7 mouse cellular contexts compared by ENCODE assay signal in the genomic region with DNA sequence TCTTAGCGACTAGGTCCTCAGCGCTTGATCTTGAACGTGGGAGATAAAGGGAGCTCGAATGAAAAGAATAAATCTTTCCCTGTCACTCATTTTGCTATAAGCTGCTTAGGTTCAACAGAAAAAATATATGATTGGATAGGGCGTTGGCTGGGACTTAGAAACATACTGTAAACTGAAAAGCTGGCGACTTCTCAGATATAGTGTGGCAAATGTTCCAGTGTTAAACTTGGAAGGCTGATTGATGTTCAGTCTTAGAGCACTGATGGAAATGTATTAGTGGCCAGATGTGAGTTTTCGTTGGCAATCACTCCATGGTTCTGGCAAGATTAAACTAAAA. TPM values are rescaled to one million over a fixed set of nuclear protein-coding genes. Genes with fewer than 3 reads are reported as not detected.
A peak's percentile ranks its signal among the peaks of the same experiment; 100 is the strongest.
DNase-seq lines count a peak whose midpoint lies in the region; ATAC-seq and TF ChIP-seq lines count a peak whose summit lies in the region.

No protein-coding gene starts in this region.

- H3K36me3 ChIP-seq in lung, postnatal 0 days (ENCODE audit: insufficient read depth, low read length) = no peaks in the 10 kb centered on the region
- no peaks in the 10 kb centered on the region for H3K36me3 ChIP-seq in forebrain, embryonic 11.5 days (ENCODE audit: control insufficient read depth, insufficient read depth, low read length)
- H3K36me3 ChIP-seq in limb, embryonic 13.5 days = no peaks in the 10 kb centered on the region
- H3K36me3 ChIP-seq in stomach, embryonic 15.5 days = no peaks in the 10 kb centered on the region

- 4% methylated on average over 7 of the region's 7 CpGs for WGBS in lung, postnatal 0 days
- 14% methylated on average over 7 of the region's 7 CpGs for WGBS in forebrain, embryonic 11.5 days
- WGBS in limb, embryonic 13.5 days = 7% methylated on average over 7 of the region's 7 CpGs
- WGBS in stomach, embryonic 15.5 days = 6% methylated on average over 7 of the region's 7 CpGs

- H3K4me2 ChIP-seq in lung, postnatal 0 days (replicated peaks; ENCODE audit: low read depth, low read length) = peak overlapping the region; percentile 88
- H3K4me2 ChIP-seq in forebrain, embryonic 11.5 days (ENCODE audit: low read depth, low read length, severe bottlenecking) = peak overlapping the region; percentile 42; the same call in 1 of the 2 replicates
- peak overlapping the region; percentile 77 for H3K4me2 ChIP-seq in limb, embryonic 13.5 days (replicated peaks)
- peak overlapping the region; percentile 71 for H3K4me2 ChIP-seq in stomach, embryonic 15.5 days

- no peak for TF ChIP-seq CTCF in lung, postnatal 0 days (IDR thresholded peaks at IDR 0.05)

- H3K9ac ChIP-seq in lung, postnatal 0 days (replicated peaks; ENCODE audit: low read depth) = no peak overlapping the region
- H3K9ac ChIP-seq in forebrain, embryonic 11.5 days (ENCODE audit: low read length) = no peak overlapping the region
- H3K9ac ChIP-seq in limb, embryonic 13.5 days = peak overlapping the region; percentile 19; the same call in 1 of the 2 replicates
- peak overlapping the region; percentile 22; the same call in 1 of the 2 replicates for H3K9ac ChIP-seq in stomach, embryonic 15.5 days

- DNase-seq in lung, postnatal 0 days (ENCODE audit: low spot score) = no peak
- no peak for DNase-seq in lung, postnatal 10 days
- no peak for DNase-seq in forebrain, embryonic 11.5 days (ENCODE audit: low spot score)
- DNase-seq in embryo, embryonic 10.5 days (ENCODE audit: low spot score) = no peak
- no peak for DNase-seq in retina, postnatal 1 day

- peak overlapping the region; percentile 88; the same call in 1 of the 2 replicates for H3K4me3 ChIP-seq in lung, postnatal 0 days (ENCODE audit: low read depth, low read length)
- H3K4me3 ChIP-seq in forebrain, embryonic 11.5 days (ENCODE audit: low read depth, low read length) = peak overlapping the region; percentile 89; the same call in 1 of the 2 replicates
- H3K4me3 ChIP-seq in limb, embryonic 13.5 days = peak overlapping the region; percentile 82
- peak overlapping the region; percentile 95 for H3K4me3 ChIP-seq in stomach, embryonic 15.5 days (replicated peaks)

- ATAC-seq in lung, postnatal 0 days = no peak
- ATAC-seq in forebrain, embryonic 11.5 days (replicated peaks; ENCODE audit: low FRiP score) = no peak; the same call in 1 of the 2 replicates
- peak; percentile 21; the same call in 1 of the 2 replicates for ATAC-seq in limb, embryonic 13.5 days (ENCODE audit: low FRiP score, low read depth)
- ATAC-seq in stomach, embryonic 15.5 days (ENCODE audit: insufficient read depth, low FRiP score, low read depth) = no peak

- no peaks in the 10 kb centered on the region for H3K27me3 ChIP-seq in lung, postnatal 0 days (replicated peaks; ENCODE audit: insufficient read depth, low read length)
- no peaks in the 10 kb centered on the region for H3K27me3 ChIP-seq in forebrain, embryonic 11.5 days (ENCODE audit: control insufficient read depth, insufficient read depth, low read length)
- no peaks in the 10 kb centered on the region for H3K27me3 ChIP-seq in limb, embryonic 13.5 days
- no peaks in the 10 kb centered on the region for H3K27me3 ChIP-seq in stomach, embryonic 15.5 days (replicated peaks)

- no peaks in the 10 kb centered on the region for H3K9me3 ChIP-seq in lung, postnatal 0 days (ENCODE audit: low read length)
- no peaks in the 10 kb centered on the region for H3K9me3 ChIP-seq in forebrain, embryonic 11.5 days (ENCODE audit: control insufficient read depth, low read length)
- no peaks in the 10 kb centered on the region for H3K9me3 ChIP-seq in limb, embryonic 13.5 days
- H3K9me3 ChIP-seq in stomach, embryonic 15.5 days = no peaks in the 10 kb centered on the region

- H3K27ac ChIP-seq in lung, postnatal 0 days (ENCODE audit: low read length) = no peak overlapping the region
- no peak overlapping the region for H3K27ac ChIP-seq in forebrain, embryonic 11.5 days (ENCODE audit: low read depth, low read length)
- H3K27ac ChIP-seq in limb, embryonic 13.5 days = no peak overlapping the region
- H3K27ac ChIP-seq in stomach, embryonic 15.5 days = peak overlapping the region; percentile 77

- no peak for TF ChIP-seq EP300 in lung, postnatal 0 days (IDR thresholded peaks at IDR 0.05)

- no peaks in the 10 kb centered on the region for H3K4me1 ChIP-seq in lung, postnatal 0 days (ENCODE audit: insufficient read depth, low read depth, low read length)
- H3K4me1 ChIP-seq in forebrain, embryonic 11.5 days (replicated peaks; ENCODE audit: control insufficient read depth, insufficient read depth, low read length) = no peaks in the 10 kb centered on the region
- H3K4me1 ChIP-seq in limb, embryonic 13.5 days = no peaks in the 10 kb centered on the region
- H3K4me1 ChIP-seq in stomach, embryonic 15.5 days = 0 out of 2 replicates have a peak, but pooled peaks cover 3% of the 10 kb centered on the region

RNA-seq across cellular contexts. Expression of a gene that starts 0.4 kb away (rescaled TPM):
- polyA plus RNA-seq in lung, postnatal 0 days (2015; fragmentation: Nextera tagmentation; extraction: Ambion mirVana) = 18.8 and 22.3 TPM in 2 replicates
- 56.8 and 59.8 TPM in 2 replicates for polyA plus RNA-seq in forebrain, embryonic 11.5 days (2014; fragmentation: Nextera tagmentation; extraction: Ambion mirVana)
- 23.4 and 24.1 TPM in 2 replicates for polyA plus RNA-seq in limb, embryonic 13.5 days (2015; fragmentation: Nextera tagmentation; extraction: Ambion mirVana)
- polyA plus RNA-seq in stomach, embryonic 15.5 days (2015; fragmentation: Nextera tagmentation; extraction: Ambion mirVana) = 25.5 and 28.6 TPM in 2 replicates

RNA-seq across cellular contexts. Expression of a gene that starts 31.6 kb away (rescaled TPM):
- 11.1 and 11.7 TPM in 2 replicates for polyA plus RNA-seq in lung, postnatal 0 days (2015; fragmentation: Nextera tagmentation; extraction: Ambion mirVana)
- 23.6 and 30.8 TPM in 2 replicates for polyA plus RNA-seq in forebrain, embryonic 11.5 days (2014; fragmentation: Nextera tagmentation; extraction: Ambion mirVana)
- polyA plus RNA-seq in limb, embryonic 13.5 days (2015; fragmentation: Nextera tagmentation; extraction: Ambion mirVana) = 24.4 and 27.5 TPM in 2 replicates
- 20.1 and 21.3 TPM in 2 replicates for polyA plus RNA-seq in stomach, embryonic 15.5 days (2015; fragmentation: Nextera tagmentation; extraction: Ambion mirVana)

RNA-seq across cellular contexts. Expression of a gene that starts 31.9 kb away (rescaled TPM):
- 22.2 and 31.8 TPM in 2 replicates for polyA plus RNA-seq in lung, postnatal 0 days (2015; fragmentation: Nextera tagmentation; extraction: Ambion mirVana)
- 42.8 and 43.6 TPM in 2 replicates for polyA plus RNA-seq in forebrain, embryonic 11.5 days (2014; fragmentation: Nextera tagmentation; extraction: Ambion mirVana)
- polyA plus RNA-seq in limb, embryonic 13.5 days (2015; fragmentation: Nextera tagmentation; extraction: Ambion mirVana) = 37.5 and 41.7 TPM in 2 replicates
- 25.6 and 31.9 TPM in 2 replicates for polyA plus RNA-seq in stomach, embryonic 15.5 days (2015; fragmentation: Nextera tagmentation; extraction: Ambion mirVana)

Comparison
In these comparisons a context has a peak if more than half of its experiments do, and no peak if none do; other contexts are left out.
1. H3K9ac ChIP-seq: peak in limb, embryonic 13.5 days (single experiment) and stomach, embryonic 15.5 days (single experiment); none in lung, postnatal 0 days (single experiment) and forebrain, embryonic 11.5 days (single experiment).
2. Peak in every context shown above with its lines, with median percentiles within 50 percentile points of each other: H3K4me2 ChIP-seq and H3K4me3 ChIP-seq.